Mouse (Mus musculus) heart, embryonic 12.5 days (tissue): ENCODE results near the gene Gm2897. TPM values are rescaled to one million over a fixed set of nuclear protein-coding genes. Genes with fewer than 3 reads are reported as not detected.
"Not testable (repeated sequence)": the region's sequence is repeated elsewhere in the genome, so short reads cannot be mapped to it uniquely, and the experiment has no call there.

Experiments
- ATAC-seq: fragments of 200-750 bp; cut with Nextera tagmentation; 2 replicates; pipeline ENCODE4 v1.8.0; 2017; ENCODE audit warnings: moderate TSS enrichment, moderate library complexity; ENCODE audit not compliant: insufficient number of reproducible peaks, low FRiP score
- H3K27ac ChIP-seq: fragments of 300-500 bp; sonication (generic); 2 replicates; pipeline ENCODE4 v1.5.1; 2016; ENCODE audit warnings: mild to moderate bottlenecking, moderate library complexity; ENCODE audit not compliant: poor library complexity, severe bottlenecking
- H3K27me3 ChIP-seq: fragments of 300-500 bp; sonication (generic); replicated peaks from 2 replicates; pipeline ENCODE4 v1.6.1; 2016; ENCODE audit warnings: mild to moderate bottlenecking, moderate library complexity
- H3K36me3 ChIP-seq: fragments of 300-500 bp; sonication (generic); 2 replicates; pipeline ENCODE4 v1.6.1; 2016; ENCODE audit warnings: mild to moderate bottlenecking, moderate library complexity
- H3K4me1 ChIP-seq: fragments of 300-500 bp; sonication (generic); replicated peaks from 2 replicates; pipeline ENCODE4 v1.6.1; 2016; ENCODE audit warnings: mild to moderate bottlenecking
- H3K4me2 ChIP-seq: fragments of 300-500 bp; sonication (generic); 2 replicates; pipeline ENCODE4 v1.6.1; 2016; ENCODE audit warnings: mild to moderate bottlenecking, moderate library complexity
- H3K4me3 ChIP-seq: fragments of 300-500 bp; sonication (generic); 2 replicates; pipeline ENCODE4 v1.5.1; 2016; ENCODE audit warnings: mild to moderate bottlenecking
- H3K9ac ChIP-seq: fragments of 300-500 bp; sonication (generic); 2 replicates; pipeline ENCODE4 v1.6.1; 2016; ENCODE audit warnings: mild to moderate bottlenecking, moderate library complexity
- H3K9me3 ChIP-seq: fragments of 300-500 bp; sonication (generic); replicated peaks from 2 replicates; pipeline ENCODE4 v1.6.1; 2016; ENCODE audit warnings: mild to moderate bottlenecking, moderate library complexity
- WGBS: fragments of 180-500 bp; shearing (Covaris S2); methylation state at CpG from one replicate; pipeline ENCODE4 v1.1.7; 2016; 5-methylcytosine and 5-hydroxymethylcytosine counted together
- polyA plus RNA-seq: library from polyadenylated mRNA; unstranded; fragments of >200 nt; fragmentation: Nextera tagmentation; extraction: Ambion mirVana; gene quantifications from 2 replicates; pipeline ENCODE4 v1.2.1, GENCODE M21; 2016

The Gm2897 gene
- 4.9 and 5.3 TPM in 2 replicates for polyA plus RNA-seq

DNA sequence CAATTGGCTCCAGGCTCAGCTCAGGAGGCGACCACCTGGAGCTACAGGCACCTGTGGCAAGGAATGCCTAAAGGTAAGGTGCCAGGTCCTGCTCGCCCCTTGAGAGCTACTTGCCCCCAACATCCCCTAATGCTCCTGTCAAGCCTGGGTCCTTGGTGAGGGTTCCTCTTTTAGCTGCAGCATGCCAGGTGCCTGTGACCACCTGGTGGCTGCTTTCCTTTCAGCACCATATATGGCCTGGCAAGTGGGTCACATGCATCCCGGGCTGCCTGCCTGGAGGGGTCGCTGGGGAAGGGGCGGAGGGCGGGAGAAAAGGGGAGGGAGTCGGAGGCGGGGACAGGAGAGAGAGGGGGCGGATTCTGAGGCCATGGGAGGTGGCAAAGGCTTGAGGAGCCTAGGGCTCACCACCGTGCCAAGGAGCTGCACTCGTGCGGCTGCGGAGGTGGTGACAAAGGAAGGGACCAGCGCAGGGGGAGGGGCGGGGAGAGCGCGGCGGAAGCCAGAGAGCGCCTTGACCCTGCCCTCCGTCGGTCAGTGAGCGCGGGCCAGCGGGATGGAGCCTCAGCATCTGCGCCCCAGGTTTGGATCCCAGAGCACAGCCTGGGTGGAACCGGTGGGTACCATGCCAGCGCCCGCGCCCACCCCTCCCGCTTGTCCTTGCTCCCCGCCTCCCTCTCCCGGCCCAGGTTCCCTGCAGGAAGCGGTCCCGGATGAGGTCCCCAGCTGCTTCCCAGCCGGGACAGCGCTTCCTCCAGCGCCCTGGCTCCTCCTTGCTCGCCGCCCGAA is at the start of gene Gm2897:
Gene Gm2897 (plus strand): TSS at position 559 of the 786 bp plus-strand sequence.
- Histone ChIP-seq H3K9ac (peak within 1 kb of the TSS; percentile 65), H3K4me3 (peak within 1 kb of the TSS; percentile 64), H3K4me2 (peak within 1 kb of the TSS; percentile 89)
- not testable (repeated sequence) for H3K27me3 ChIP-seq, ATAC-seq, H3K9me3 ChIP-seq, H3K4me1 ChIP-seq, H3K36me3 ChIP-seq, H3K27ac ChIP-seq
- 3% methylated on average over 29 of the region's 40 CpGs for WGBS

DNA sequence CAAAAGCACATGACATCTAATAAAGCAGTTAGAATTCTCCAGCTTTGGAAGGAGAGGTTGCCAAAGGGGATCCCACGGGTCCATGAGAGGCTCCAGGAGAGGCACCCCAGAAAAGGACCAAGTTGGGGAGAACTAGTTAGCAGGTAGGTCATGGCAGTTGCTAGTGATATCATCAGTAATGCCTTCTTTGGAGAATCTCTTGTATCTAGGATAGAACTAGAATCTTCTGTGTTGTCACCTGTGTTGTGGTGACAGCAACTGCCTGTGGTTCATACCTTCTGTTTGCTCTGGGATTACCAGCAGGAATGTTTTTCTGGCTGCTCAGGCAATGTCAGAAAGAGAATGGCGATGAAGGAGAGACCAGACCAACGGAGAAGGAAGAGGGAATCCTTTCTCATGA is 19.4 kb upstream of the Gm2897 start, which contains the start of gene Gm2888:
Gene Gm2888 (plus strand): TSS at position 301 of the 400 bp plus-strand sequence.
- H3K4me3 ChIP-seq, H3K4me2 ChIP-seq, H3K27ac ChIP-seq, H3K27me3 ChIP-seq, H3K9ac ChIP-seq, H3K4me1 ChIP-seq, ATAC-seq, H3K9me3 ChIP-seq, H3K36me3 ChIP-seq: not testable (repeated sequence)
- 68% methylated on average over 3 of the region's 3 CpGs for WGBS

- ATAC-seq, H3K27me3 ChIP-seq, H3K9me3 ChIP-seq, H3K4me1 ChIP-seq, H3K36me3 ChIP-seq, H3K27ac ChIP-seq: not testable (repeated sequence)
- H3K4me2 ChIP-seq: peak overlapping the region; percentile 89
- under 1% methylated on average over 17 of the region's 20 CpGs for WGBS
- peak overlapping the region; percentile 65 for H3K9ac ChIP-seq
- H3K4me3 ChIP-seq: peak overlapping the region; percentile 64
Observed at GRCm38 (mm10) chr14:3049513-3049800, 372 bp downstream of the Gm2897 start.

DNA sequence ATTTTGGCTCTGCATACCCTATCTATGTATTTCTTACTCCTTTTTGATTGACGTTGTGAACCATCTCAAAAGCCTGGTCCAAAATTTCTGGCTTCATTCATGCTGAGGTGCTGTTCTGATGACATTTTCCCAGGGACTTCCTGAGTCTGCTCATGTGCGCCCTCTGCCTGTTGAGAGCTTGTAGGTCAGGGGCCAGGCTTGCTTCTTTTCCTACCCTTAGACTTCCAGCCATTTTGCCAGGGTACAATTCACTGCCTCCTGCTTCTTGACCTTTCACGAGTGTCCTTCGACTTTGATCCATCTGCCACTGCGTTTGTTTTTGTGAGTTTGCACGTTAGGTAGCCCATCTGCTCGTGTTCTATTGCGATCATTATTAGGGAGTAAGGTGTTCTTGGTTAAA is 1.0 kb downstream of the Gm2897 start:
- not testable (repeated sequence) for H3K9ac ChIP-seq, H3K4me3 ChIP-seq, H3K36me3 ChIP-seq, H3K27me3 ChIP-seq, H3K27ac ChIP-seq, H3K4me1 ChIP-seq, H3K4me2 ChIP-seq, ATAC-seq, H3K9me3 ChIP-seq
- WGBS: 3% methylated on average over 5 of the region's 8 CpGs

DNA sequence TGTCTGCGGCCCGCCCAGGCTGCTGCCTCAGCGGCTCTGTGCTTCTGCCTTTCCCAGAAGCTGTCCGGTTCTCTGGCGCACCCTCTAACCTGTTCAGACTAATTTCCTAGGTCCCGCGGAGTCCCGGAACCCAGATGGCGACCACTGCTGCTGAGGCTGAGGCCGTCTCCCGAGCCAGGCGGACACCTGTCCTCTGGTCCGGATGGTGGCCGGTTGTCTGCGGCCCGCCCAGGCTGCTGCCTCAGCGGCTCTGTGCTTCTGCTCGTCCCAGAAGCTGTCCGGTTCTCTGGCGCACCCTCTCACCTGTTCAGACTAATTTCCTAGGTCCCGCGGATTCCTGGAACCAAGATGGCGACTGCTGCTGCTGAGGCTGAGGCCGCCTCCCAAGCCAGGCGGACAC is 67.0 kb downstream of the Gm2897 start:
- not testable (repeated sequence) for ATAC-seq, H3K27ac ChIP-seq, H3K27me3 ChIP-seq, H3K9ac ChIP-seq, H3K4me2 ChIP-seq, H3K4me1 ChIP-seq, H3K36me3 ChIP-seq, H3K9me3 ChIP-seq, H3K4me3 ChIP-seq
- WGBS: 80% methylated on average over 21 of the region's 25 CpGs

Other genes starting within 250 kb of the Gm2897 start
- not detected in 2 replicates for gene Gm2888, start 19.3 kb upstream of the Gm2897 start, polyA plus RNA-seq
- 0.18 TPM in 1 of 2 replicates, not detected in the other for gene Gm10340, start 84.7 kb downstream of the Gm2897 start, polyA plus RNA-seq
- gene Gm5795, start 139.0 kb downstream of the Gm2897 start, polyA plus RNA-seq: 0.19 TPM in 1 of 2 replicates, not detected in the other
- 37.9 and 41.8 TPM in 2 replicates for gene D830030K20Rik, start 159.2 kb downstream of the Gm2897 start, polyA plus RNA-seq